Mouse (Mus musculus): ENCODE measurements around the gene Cers5. TPM values are rescaled to one million over a fixed set of nuclear protein-coding genes. Genes with fewer than 3 reads are reported as not detected.
A peak's percentile ranks its signal among the peaks of the same experiment; 100 is the strongest.

Gene Cers5
- polyA plus RNA-seq, 1 experiment from 2014 or later: 61.3 TPM

DNA sequence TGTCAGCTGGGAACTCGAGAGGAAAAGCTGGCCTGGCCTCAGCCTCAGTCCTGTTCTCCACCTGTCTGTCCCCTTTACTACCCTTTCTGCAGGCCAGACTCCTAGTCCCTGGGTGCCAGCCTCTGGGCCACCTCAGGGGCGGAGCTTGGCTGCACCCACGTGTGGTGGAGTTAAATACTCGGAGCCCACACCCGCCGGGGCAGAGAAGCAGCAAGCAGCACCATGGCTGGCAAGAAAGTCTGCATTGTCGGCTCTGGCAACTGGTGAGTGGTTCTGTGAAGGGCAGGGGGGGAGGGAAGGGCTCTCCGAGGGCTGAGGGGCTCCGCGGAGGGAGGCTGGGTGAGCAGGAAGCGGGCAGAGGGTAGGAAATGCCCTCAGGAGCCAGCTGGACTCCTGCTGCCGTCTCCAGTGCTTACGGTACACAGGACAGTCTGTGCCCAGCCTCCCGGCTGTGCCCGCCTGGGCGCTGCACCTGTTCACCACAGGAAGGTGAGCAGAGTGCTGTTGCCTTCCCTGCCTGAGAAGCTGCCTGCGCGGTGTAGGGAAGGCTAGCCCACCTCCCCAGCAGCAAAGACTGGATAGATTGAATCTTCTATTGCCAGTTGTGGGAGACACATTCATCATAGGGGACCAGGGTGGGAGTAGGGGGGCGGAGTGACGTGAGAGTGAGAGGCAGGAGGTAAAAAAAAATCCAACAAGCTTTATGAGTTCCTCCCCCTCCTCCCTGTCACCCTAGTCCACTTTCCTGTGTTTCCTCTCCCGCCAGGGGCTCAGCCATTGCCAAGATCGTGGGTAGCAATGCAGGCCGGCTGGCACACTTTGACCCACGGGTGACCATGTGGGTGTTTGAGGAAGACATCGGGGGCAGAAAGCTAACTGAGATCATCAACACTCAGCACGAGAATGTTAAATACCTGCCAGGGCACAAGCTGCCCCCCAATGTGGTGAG is 55.0 kb downstream of the Cers5 start, which contains the start of gene Gpd1:
Gene Gpd1 (plus strand): TSS at position 130 of the 949 bp plus-strand sequence.
- H3K9me3 ChIP-seq: no peaks in the 10 kb centered on the region
- peaks cover 45% of the 10 kb centered on the region for H3K4me1 ChIP-seq (replicated peaks)
- no peak within 1 kb of the TSS for H3K27ac ChIP-seq
- WGBS: 72% methylated on average over 26 of the region's 26 CpGs
- no peaks in the 10 kb centered on the region for H3K27me3 ChIP-seq (ENCODE audit: insufficient read depth, poor library complexity, severe bottlenecking)
- H3K4me3 ChIP-seq: no peak within 1 kb of the TSS
- peaks cover 97% of the 10 kb centered on the region for H3K36me3 ChIP-seq
- DNase-seq (ENCODE audit: low spot score): no peak

GRCm38 (mm10) chr15:99716814-99717213 is 55.9 kb downstream of the Cers5 start:
- 90% methylated on average over 12 of the region's 12 CpGs for WGBS
- H3K36me3 ChIP-seq: peaks cover 97% of the 10 kb centered on the region
- no peak overlapping the region for H3K4me3 ChIP-seq
- H3K27ac ChIP-seq: no peak overlapping the region
- H3K4me1 ChIP-seq (replicated peaks): peaks cover 42% of the 10 kb centered on the region
- DNase-seq (ENCODE audit: low spot score): no peak
- no peaks in the 10 kb centered on the region for H3K27me3 ChIP-seq (ENCODE audit: insufficient read depth, poor library complexity, severe bottlenecking)
- no peaks in the 10 kb centered on the region for H3K9me3 ChIP-seq

DNA sequence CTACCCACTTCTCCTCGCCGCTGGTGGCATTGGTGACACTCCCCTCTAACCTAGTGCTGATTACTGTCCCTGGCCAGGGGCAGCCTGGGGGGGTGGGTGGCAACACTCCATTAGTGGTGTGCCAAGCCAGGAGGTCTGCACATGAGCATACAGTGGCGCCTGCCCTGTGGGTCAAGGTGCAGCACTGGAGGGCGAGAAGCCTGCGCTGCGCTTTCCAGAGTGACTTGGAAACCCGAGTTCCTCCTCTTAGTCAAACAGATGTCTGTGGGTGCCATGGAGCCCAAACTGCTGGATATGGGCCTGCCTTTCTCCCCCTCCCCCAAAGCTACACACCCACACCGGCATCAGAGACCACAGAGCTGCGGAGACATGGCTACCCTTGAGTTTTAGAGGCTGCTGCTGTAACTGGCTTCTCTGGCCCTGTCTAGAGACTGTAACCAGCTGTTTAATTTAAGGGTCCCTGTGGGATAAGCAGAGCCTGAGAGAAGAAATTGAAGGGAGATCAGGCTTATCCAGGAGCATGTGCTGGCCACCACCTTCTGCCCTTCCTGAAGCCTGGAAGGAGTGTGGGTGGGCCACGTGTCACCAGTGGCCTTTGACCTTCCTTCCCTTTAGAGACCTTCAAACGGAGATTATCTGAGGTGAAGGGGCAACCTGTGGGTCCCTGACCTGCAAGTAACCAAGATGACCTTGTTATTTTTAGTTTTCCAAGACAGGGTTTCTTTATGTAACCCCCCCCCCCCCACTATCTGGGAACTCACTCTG is 56.5 kb downstream of the Cers5 start:
- H3K9me3 ChIP-seq: no peaks in the 10 kb centered on the region
- H3K27ac ChIP-seq: peak overlapping the region; percentile 53; the same call in 1 of the 2 replicates
- no peak for DNase-seq (ENCODE audit: low spot score)
- peaks cover 97% of the 10 kb centered on the region for H3K36me3 ChIP-seq
- peaks cover 40% of the 10 kb centered on the region for H3K4me1 ChIP-seq (replicated peaks)
- WGBS: 68% methylated on average over 11 of the region's 11 CpGs
- no peaks in the 10 kb centered on the region for H3K27me3 ChIP-seq (ENCODE audit: insufficient read depth, poor library complexity, severe bottlenecking)
- H3K4me3 ChIP-seq: no peak overlapping the region

DNA sequence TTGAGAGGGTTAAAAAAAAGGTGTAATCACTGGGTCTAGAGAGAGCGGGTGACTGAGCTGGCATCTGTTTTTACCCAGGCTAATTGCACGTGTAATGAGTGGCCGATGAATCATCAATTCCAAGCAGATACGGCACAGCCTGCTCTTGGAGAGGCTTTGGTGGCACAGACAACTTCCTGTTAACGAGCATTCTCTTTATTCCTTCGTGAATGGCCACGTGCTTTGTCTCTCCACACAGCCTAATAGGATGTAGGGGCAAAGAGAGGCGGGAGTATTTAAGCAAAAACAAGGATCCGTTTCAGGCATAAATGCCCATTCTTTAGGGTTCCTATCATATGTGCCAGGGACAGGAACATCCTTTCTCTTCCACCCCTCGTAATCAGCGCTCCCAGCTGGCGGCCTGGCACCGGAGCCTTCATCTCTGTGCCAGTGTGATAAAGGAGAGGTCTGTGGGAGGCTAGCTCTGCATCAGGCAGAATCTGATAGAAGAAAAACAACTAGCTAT is 57.3 kb downstream of the Cers5 start:
- no peak for DNase-seq (ENCODE audit: low spot score)
- peaks cover 40% of the 10 kb centered on the region for H3K4me1 ChIP-seq (replicated peaks)
- 91% methylated on average over 13 of the region's 13 CpGs for whole genome bisulfite sequencing
- H3K27ac ChIP-seq: no peak overlapping the region
- no peak overlapping the region for H3K4me3 ChIP-seq
- H3K9me3 ChIP-seq: no peaks in the 10 kb centered on the region
- peaks cover 97% of the 10 kb centered on the region for H3K36me3 ChIP-seq
- no peaks in the 10 kb centered on the region for H3K27me3 ChIP-seq (ENCODE audit: insufficient read depth, poor library complexity, severe bottlenecking)

GRCm38 (mm10) chr15:99714858-99715257 is 57.8 kb downstream of the Cers5 start:
- no peak overlapping the region for H3K27ac ChIP-seq
- WGBS: 58% methylated on average over 7 of the region's 7 CpGs
- no peak overlapping the region for H3K4me3 ChIP-seq
- peaks cover 97% of the 10 kb centered on the region for H3K36me3 ChIP-seq
- H3K4me1 ChIP-seq (replicated peaks): peaks cover 40% of the 10 kb centered on the region
- DNase-seq (ENCODE audit: low spot score): peak; percentile 81
- H3K9me3 ChIP-seq: no peaks in the 10 kb centered on the region
- no peaks in the 10 kb centered on the region for H3K27me3 ChIP-seq (ENCODE audit: insufficient read depth, poor library complexity, severe bottlenecking)

DNA sequence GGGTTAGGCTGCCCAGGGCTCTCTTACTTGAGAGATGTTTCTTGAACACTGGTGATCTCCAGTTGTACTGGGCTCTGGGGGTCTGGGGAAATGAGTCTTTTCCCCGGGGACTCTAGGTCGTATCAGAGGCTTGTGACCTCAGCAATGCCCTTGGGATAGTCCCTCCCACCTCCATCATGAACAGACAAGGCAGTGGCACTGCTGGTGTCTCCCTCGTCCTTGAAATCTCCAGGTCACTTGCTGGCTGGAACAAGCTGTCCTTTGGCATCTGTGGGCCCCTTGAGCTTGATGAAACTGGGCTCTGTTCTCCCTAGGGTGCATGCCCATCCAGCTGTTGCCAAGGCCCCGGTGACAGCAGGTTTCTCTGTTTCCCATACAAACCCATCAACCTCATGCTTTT is 58.5 kb downstream of the Cers5 start:
- DNase-seq (ENCODE audit: low spot score): no peak
- H3K4me1 ChIP-seq (replicated peaks): peaks cover 40% of the 10 kb centered on the region
- no peak overlapping the region for H3K27ac ChIP-seq

GRCm38 (mm10) chr15:99713569-99713968 is 59.1 kb downstream of the Cers5 start:
- Histone ChIP-seq H3K4me3 (no peak overlapping the region), H3K27me3 (ENCODE audit: insufficient read depth, poor library complexity, severe bottlenecking) (no peaks in the 10 kb centered on the region), H3K27ac (0 out of 2 replicates have a peak overlapping the region, but pooled peaks have one; percentile 0), H3K4me1 (replicated peaks) (peaks cover 38% of the 10 kb centered on the region), H3K36me3 (peaks cover 99% of the 10 kb centered on the region), H3K9me3 (no peaks in the 10 kb centered on the region)
- DNase-seq (ENCODE audit: low spot score): no peak
- WGBS: 79% methylated on average over 3 of the region's 3 CpGs

More for the DNA sequence above, 58.5 kb downstream of the Cers5 start:
- no peaks in the 10 kb centered on the region for H3K27me3 ChIP-seq (ENCODE audit: insufficient read depth, poor library complexity, severe bottlenecking)
- 75% methylated on average over 4 of the region's 4 CpGs for WGBS
- H3K9me3 ChIP-seq: no peaks in the 10 kb centered on the region
- H3K4me3 ChIP-seq: no peak overlapping the region
- peaks cover 99% of the 10 kb centered on the region for H3K36me3 ChIP-seq

GRCm38 (mm10) chr15:99712666-99713559 is 59.8 kb downstream of the Cers5 start:
- H3K4me1 ChIP-seq (replicated peaks): peaks cover 31% of the 10 kb centered on the region
- no peak overlapping the region for H3K4me3 ChIP-seq
- no peaks in the 10 kb centered on the region for H3K9me3 ChIP-seq
- DNase-seq (ENCODE audit: low spot score): no peak
- H3K36me3 ChIP-seq: peaks cover 99% of the 10 kb centered on the region
- H3K27me3 ChIP-seq (ENCODE audit: insufficient read depth, poor library complexity, severe bottlenecking): no peaks in the 10 kb centered on the region
- peak overlapping the region; percentile 40; the same call in 1 of the 2 replicates for H3K27ac ChIP-seq
- 67% methylated on average over 13 of the region's 13 CpGs for WGBS

GRCm38 (mm10) chr15:99711491-99711890 is 61.2 kb downstream of the Cers5 start:
- no peaks in the 10 kb centered on the region for H3K27me3 ChIP-seq (ENCODE audit: insufficient read depth, poor library complexity, severe bottlenecking)
- peaks cover 31% of the 10 kb centered on the region for H3K4me1 ChIP-seq (replicated peaks)
- no peak overlapping the region for H3K4me3 ChIP-seq
- H3K9me3 ChIP-seq: no peaks in the 10 kb centered on the region
- no peak overlapping the region for H3K27ac ChIP-seq
- H3K36me3 ChIP-seq: peaks cover 100% of the 10 kb centered on the region
- DNase-seq (ENCODE audit: low spot score): no peak
- 68% methylated on average over 3 of the region's 3 CpGs for WGBS

DNA sequence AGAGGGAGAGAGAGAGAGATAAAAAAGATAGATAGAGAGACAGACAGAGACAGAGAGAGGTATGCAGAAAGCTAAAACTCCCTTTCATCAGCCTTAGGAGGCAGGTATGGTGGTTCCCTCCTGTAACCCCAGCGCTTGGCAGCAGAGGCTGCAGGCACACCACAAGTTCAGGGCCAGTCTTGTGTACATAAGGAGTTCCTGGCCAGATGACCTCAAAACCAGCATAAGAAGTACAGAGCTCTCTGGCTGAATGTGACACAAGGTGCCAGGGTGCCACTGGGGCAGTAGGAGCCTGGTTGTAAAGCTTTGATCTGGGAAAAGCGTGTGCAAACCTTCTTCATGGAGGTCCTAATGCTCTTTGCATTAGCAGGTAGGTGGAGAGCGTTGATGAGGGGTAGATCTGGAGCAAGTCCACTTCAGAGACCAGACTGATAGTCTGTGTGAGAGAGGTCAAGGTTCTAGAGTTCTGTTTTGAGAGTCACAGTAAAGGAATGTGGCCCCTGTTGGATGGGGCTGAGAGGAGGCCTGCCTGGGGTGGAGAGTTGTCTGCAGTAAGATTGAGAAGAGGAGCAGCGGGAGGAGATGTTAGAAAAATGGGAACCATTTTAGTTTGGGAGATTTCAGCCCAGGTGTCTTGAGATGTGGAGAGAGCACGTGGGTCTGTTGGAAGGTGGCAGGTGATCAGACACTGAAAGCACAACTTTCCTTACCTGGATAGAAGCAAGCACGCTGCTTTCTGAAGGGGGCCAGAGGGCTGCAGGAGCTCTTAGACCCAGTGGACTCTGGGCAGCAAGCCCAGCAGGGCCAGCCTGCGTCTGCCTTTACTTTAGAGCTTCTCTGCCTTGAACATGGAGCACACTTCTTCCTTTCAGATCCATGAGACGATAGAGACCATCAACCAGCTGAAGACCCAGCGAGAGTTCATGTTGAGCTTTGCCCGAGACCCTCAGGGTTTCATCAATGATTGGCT is 62.2 kb downstream of the Cers5 start:
- no peaks in the 10 kb centered on the region for H3K27me3 ChIP-seq (ENCODE audit: insufficient read depth, poor library complexity, severe bottlenecking)
- no peak overlapping the region for H3K4me3 ChIP-seq
- no peaks in the 10 kb centered on the region for H3K9me3 ChIP-seq
- H3K36me3 ChIP-seq: peaks cover 98% of the 10 kb centered on the region
- WGBS: 95% methylated on average over 10 of the region's 10 CpGs
- H3K4me1 ChIP-seq (replicated peaks): peaks cover 22% of the 10 kb centered on the region
- DNase-seq (ENCODE audit: low spot score): no peak
- H3K27ac ChIP-seq: no peak overlapping the region

DNA sequence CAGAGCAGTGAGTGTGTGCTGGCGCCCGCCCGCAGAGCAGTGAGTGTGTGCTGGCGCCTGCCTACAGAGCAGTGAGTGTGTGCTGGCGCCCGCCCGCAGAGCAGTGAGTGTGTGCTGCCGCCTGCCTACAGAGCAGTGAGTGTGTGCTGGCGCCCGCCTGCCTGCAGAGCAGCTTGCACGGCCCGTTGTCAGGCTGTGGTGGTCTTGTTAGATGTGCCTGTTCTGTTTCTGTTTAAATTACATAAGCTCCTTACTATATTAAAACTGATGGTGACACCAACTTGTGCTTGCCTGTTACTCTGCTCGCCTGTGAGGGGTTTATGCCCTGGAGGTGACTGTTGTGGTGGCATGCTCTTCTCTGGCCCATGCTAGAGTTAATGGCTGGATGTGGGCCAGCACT is 64.5 kb downstream of the Cers5 start:
- Histone ChIP-seq H3K36me3 (peaks cover 93% of the 10 kb centered on the region), H3K4me1 (replicated peaks) (peaks cover 29% of the 10 kb centered on the region), H3K27ac (no peak overlapping the region), H3K4me3 (no peak overlapping the region), H3K27me3 (ENCODE audit: insufficient read depth, poor library complexity, severe bottlenecking) (no peaks in the 10 kb centered on the region), H3K9me3 (no peaks in the 10 kb centered on the region)
- WGBS: 94% methylated on average over 13 of the region's 13 CpGs
- no peak for DNase-seq (ENCODE audit: low spot score)

Measured in hindbrain, embryonic 10.5 days (tissue).